Mouse (Mus musculus) neutrophil, adult 65 days (primary cell): ENCODE measurements around the gene Bclaf3. TPM values are rescaled to one million over a fixed set of nuclear protein-coding genes. Genes with fewer than 3 reads are reported as not detected.

ENCODE experiments used
- total RNA-seq: library from RNA; stranded (reverse); gene quantifications from 2 replicates; pipeline ENCODE4 v1.2.4, GENCODE M21; 2023

Gene Bclaf3
- total RNA-seq = 22.0 and 24.0 TPM in 2 replicates

DNA sequence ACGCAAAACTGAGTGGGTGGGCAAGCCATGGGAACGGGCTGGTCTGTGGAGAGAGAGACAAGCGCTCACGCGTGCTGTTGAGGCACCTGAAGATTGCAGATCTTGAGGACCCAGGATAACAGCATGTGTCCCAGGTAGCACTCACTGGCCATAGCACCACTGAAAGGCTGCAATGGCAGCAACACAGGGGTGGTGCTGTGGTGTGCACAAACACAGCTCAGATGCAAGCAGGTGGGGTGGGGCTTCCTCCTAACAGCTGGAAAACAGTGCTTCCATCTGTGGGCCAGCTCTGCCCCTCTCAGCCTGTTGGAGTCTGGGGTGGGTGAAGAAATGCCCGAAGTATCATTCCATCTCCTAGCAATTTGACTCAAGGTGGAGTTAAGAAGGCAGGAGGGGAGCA lies at the start of gene Bclaf3:
Bclaf3 (plus strand) TSS at position 301 of the 400 bp plus-strand sequence.

GRCm38 (mm10) chrX:159626907-159627587 lies 100.6 kb downstream of the Bclaf3 start, which contains the start of gene Sh3kbp1:
Gene Sh3kbp1, plus strand, starts transcription at chrX:159627272.

Other genes starting within 250 kb of the Bclaf3 start
- gene Eif1ax, start 154.5 kb upstream of the Bclaf3 start, total RNA-seq = 27.1 and 27.8 TPM in 2 replicates
- not detected in 2 replicates for gene Map7d2, start 112.1 kb upstream of the Bclaf3 start, total RNA-seq
- 154 and 211 TPM in 2 replicates for gene Sh3kbp1, start 100.6 kb downstream of the Bclaf3 start, total RNA-seq